Mouse (Mus musculus) liver, embryonic 14.5 days (tissue): Measurements from ENCODE around the gene Gm14214.

Experiments used
- CTCF ChIP-seq: IDR thresholded peaks from 2 replicates; pipeline ENCODE4 v1.5.1; 2016; ENCODE audit warnings: antibody characterized with exemption, low read depth, control low read depth
- EP300 ChIP-seq: IDR thresholded peaks from 2 replicates; pipeline ENCODE4 v1.6.1; 2016; ENCODE audit warnings: antibody characterized with exemption, low read depth

GRCm38 (mm10) chr2:154720315-154720714, 49.5 kb downstream of the Gm14214 start:
- TF ChIP-seq EP300, result no peak
- no peak for TF ChIP-seq CTCF
